Mouse (Mus musculus): ENCODE data around the gene Krtcap2.

DNA sequence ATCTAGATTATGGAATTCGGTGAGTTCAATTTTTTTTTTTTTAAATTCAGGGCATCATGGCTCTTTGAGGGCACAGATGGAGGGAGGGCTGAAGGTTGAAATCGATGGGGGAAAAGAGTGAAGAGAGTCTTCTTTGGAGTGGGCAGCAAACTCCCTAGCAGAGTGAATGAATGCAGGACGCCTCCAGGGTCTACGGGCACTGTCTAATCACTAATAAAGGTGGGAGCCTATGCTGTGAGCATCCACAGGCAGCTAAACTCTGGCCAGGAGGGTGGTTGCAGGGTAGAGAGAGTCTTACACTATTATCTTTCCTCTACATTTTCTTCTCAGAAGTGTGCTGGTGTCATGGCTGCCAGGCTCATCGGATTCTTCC lies 42.6 kb upstream of the Krtcap2 start:
- no peak for TF ChIP-seq CTCF (IDR thresholded peaks at IDR 0.05)
- no peak for TF ChIP-seq EP300 (IDR thresholded peaks at IDR 0.05)
